Mouse (Mus musculus) liver, postnatal 0 days (tissue): ENCODE measurements at regions not wholly inside any gene's neighbourhood (a gene's known extent, or its start where the extent isn't known, plus 50 kb on each side); places are given as distances from the start of the nearest gene placed in this dataset.
A peak's percentile ranks its signal among the peaks of the same experiment; 100 is the strongest.

Experiments
- ATAC-seq: fragments of 200-750 bp; cut with Nextera tagmentation; 2 replicates; pipeline ENCODE4 v1.8.0; 2017; ENCODE audit warnings: mild to moderate bottlenecking, moderate library complexity
- DNase-seq: peaks from one replicate; pipeline ENCODE4 v3.0.0-alpha.2; 2016
- H3K27ac ChIP-seq: fragments of 300-500 bp; sonication (generic); 2 replicates; pipeline ENCODE4 v1.5.1; 2014; ENCODE audit warnings: antibody characterized with exemption, moderate library complexity, mild to moderate bottlenecking, low read depth
- H3K27me3 ChIP-seq: fragments of 300-500 bp; sonication (generic); 2 replicates; pipeline ENCODE4 v1.6.1; 2014; ENCODE audit warnings: low read length, control low read depth, mixed read lengths; ENCODE audit not compliant: insufficient read depth
- H3K36me3 ChIP-seq: fragments of 300-500 bp; sonication (generic); replicated peaks from 2 replicates; pipeline ENCODE4 v1.6.1; 2014; ENCODE audit warnings: mild to moderate bottlenecking, control low read depth, low read length, moderate library complexity, mixed read lengths; ENCODE audit not compliant: insufficient read depth
- H3K4me1 ChIP-seq: fragments of 300-500 bp; sonication (generic); 2 replicates; pipeline ENCODE4 v1.6.1; 2014; ENCODE audit warnings: antibody characterized with exemption, mild to moderate bottlenecking, control low read depth; ENCODE audit not compliant: insufficient read depth
- H3K4me2 ChIP-seq: fragments of 300-500 bp; sonication (generic); 2 replicates; pipeline ENCODE4 v1.6.1; 2014; ENCODE audit warnings: low read depth, mild to moderate bottlenecking, low read length, moderate library complexity, mixed read lengths
- H3K4me3 ChIP-seq: fragments of 300-500 bp; sonication (generic); 2 replicates; pipeline ENCODE4 v1.5.1; 2014; ENCODE audit warnings: low read depth, low read length
- H3K9ac ChIP-seq: fragments of 300-500 bp; sonication (generic); replicated peaks from 2 replicates; pipeline ENCODE4 v1.6.1; 2014; ENCODE audit warnings: mild to moderate bottlenecking, moderate library complexity
- H3K9me3 ChIP-seq: fragments of 300-500 bp; sonication (generic); 2 replicates; pipeline ENCODE4 v1.6.1; 2016; ENCODE audit warnings: mild to moderate bottlenecking, control low read depth, low read length, mixed read lengths
- CTCF ChIP-seq: sonication (generic); IDR thresholded peaks from 2 replicates; pipeline ENCODE4 v1.5.1; 2016; ENCODE audit warnings: antibody characterized with exemption, low read depth
- EP300 ChIP-seq: IDR thresholded peaks from 2 replicates; pipeline ENCODE4 v1.6.1; 2016; ENCODE audit warnings: antibody characterized with exemption, low read depth, mild to moderate bottlenecking
- WGBS: fragments of 180-500 bp; shearing (Covaris S2); extraction: QIAGEN DNeasy Blood & Tissue Kit; methylation state at CpG from one replicate; pipeline ENCODE4 v1.1.7; 2014; ENCODE audit not compliant: insufficient replicate concordance; 5-methylcytosine and 5-hydroxymethylcytosine counted together

- Histone ChIP-seq H3K4me1 (no peaks in the 10 kb centered on the region), H3K4me3 (no peak overlapping the region), H3K4me2 (no peak overlapping the region), H3K27ac (no peak overlapping the region), H3K36me3 (no peaks in the 10 kb centered on the region), H3K9me3 (no peaks in the 10 kb centered on the region), H3K9ac (no peak overlapping the region), H3K27me3 (no peaks in the 10 kb centered on the region)
- DNase-seq (peak; percentile 3), ATAC-seq (no peak)
- 66% methylated on average over 3 of the region's 3 CpGs for WGBS
- TF ChIP-seq CTCF = no peak
- no peak for TF ChIP-seq EP300
These were observed 60.6 kb upstream of the Gm10260 start for GRCm38 (mm10) chr13:97821011-97821410.

GRCm38 (mm10) chr13:97820401-97820800 lies 60.0 kb upstream of the Gm10260 start:
- Histone ChIP-seq H3K4me2 (no peak overlapping the region), H3K27ac (no peak overlapping the region), H3K9ac (no peak overlapping the region), H3K9me3 (no peaks in the 10 kb centered on the region), H3K4me1 (no peaks in the 10 kb centered on the region), H3K27me3 (no peaks in the 10 kb centered on the region), H3K36me3 (no peaks in the 10 kb centered on the region), H3K4me3 (no peak overlapping the region)
- peak; percentile 4 for DNase-seq
- WGBS = 91% methylated on average over 8 of the region's 8 CpGs
- TF ChIP-seq EP300 (no peak), CTCF (no peak)
- ATAC-seq = no peak

DNA sequence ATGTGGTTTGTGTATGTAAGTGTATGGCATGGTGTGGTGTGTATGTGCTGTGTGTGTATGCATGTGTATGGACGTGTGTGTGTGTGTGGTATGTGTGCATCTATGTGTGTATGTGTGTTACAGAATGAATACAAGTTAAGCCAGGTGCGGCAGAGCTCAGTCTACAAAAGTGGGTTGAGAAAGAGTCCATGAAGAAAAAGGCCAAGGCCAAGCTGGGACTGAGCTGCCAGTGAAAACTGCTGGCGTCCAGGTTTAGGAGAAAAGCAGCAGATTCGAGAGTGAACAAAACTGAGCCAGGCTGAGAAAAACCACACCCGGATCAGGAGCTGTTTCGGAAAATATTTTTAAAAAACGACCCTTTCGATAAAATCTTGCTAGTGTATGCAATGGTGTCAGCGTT lies 58.6 kb upstream of the Gm10260 start:
- WGBS = 84% methylated on average over 9 of the region's 9 CpGs
- H3K27ac ChIP-seq = no peak overlapping the region
- H3K9me3 ChIP-seq = no peaks in the 10 kb centered on the region
- no peaks in the 10 kb centered on the region for H3K36me3 ChIP-seq
- H3K4me2 ChIP-seq = no peak overlapping the region
- no peaks in the 10 kb centered on the region for H3K27me3 ChIP-seq
- DNase-seq (peak; percentile 6), ATAC-seq (no peak)
- no peak overlapping the region for H3K4me3 ChIP-seq
- no peak overlapping the region for H3K9ac ChIP-seq
- TF ChIP-seq EP300 = no peak
- no peak for TF ChIP-seq CTCF
- H3K4me1 ChIP-seq = no peaks in the 10 kb centered on the region

- H3K4me3 ChIP-seq = no peak overlapping the region
- H3K9me3 ChIP-seq = no peaks in the 10 kb centered on the region
- no peaks in the 10 kb centered on the region for H3K36me3 ChIP-seq
- ATAC-seq (no peak), DNase-seq (peak; percentile 4)
- H3K4me1 ChIP-seq = no peaks in the 10 kb centered on the region
- H3K9ac ChIP-seq = no peak overlapping the region
- no peak overlapping the region for H3K27ac ChIP-seq
- no peak overlapping the region for H3K4me2 ChIP-seq
- no peaks in the 10 kb centered on the region for H3K27me3 ChIP-seq
- TF ChIP-seq CTCF = no peak
- TF ChIP-seq EP300 = no peak
- 84% methylated on average over 3 of the region's 3 CpGs for WGBS
These were observed 56.5 kb upstream of the Gm10260 start for GRCm38 (mm10) chr13:97816923-97817322.
